15 mouse cellular contexts compared by ENCODE assay signal in genomic region chr10:23799933-23800332, GRCm38 (mm10). TPM values are rescaled to one million over a fixed set of nuclear protein-coding genes. Genes with fewer than 3 reads are reported as not detected.
"Had no signal": no experiment of that assay in that cellular context is flagged by ENCODE, and none has a peak within 500 bp of the region (broad histone marks: within the 10 kb centered on the region; RNA-seq: fewer than 3 reads in every experiment).

No protein-coding gene starts in this region.

- H3K27me3 ChIP-seq: kidney, embryonic 15.5 days; midbrain, embryonic 12.5 days; neural tube, embryonic 15.5 days had no signal

- ATAC-seq: lung, postnatal 0 days; midbrain, embryonic 16.5 days had no signal

- DNase-seq: kidney, adult 11 months; kidney, postnatal 14 days; lung, adult 2 months; lung, postnatal 36 days; right cerebral cortex, adult 18-20 months; right cerebral cortex, postnatal 25 days; thymus, postnatal 14 days had no signal

- H3K27ac ChIP-seq: kidney, embryonic 15.5 days; left cerebral cortex, adult 2 months; limb, embryonic 10.5 days; midbrain, embryonic 12.5 days; neural tube, embryonic 15.5 days; stomach, postnatal 0 days had no signal

- H3K4me3 ChIP-seq: kidney, embryonic 15.5 days; left cerebral cortex, adult 2 months; limb, embryonic 10.5 days; midbrain, embryonic 12.5 days; neural tube, embryonic 15.5 days had no signal

- H3K9me3 ChIP-seq: kidney, embryonic 15.5 days; limb, embryonic 10.5 days; midbrain, embryonic 12.5 days; neural tube, embryonic 15.5 days had no signal

- H3K4me2 ChIP-seq: kidney, embryonic 15.5 days; midbrain, embryonic 12.5 days; neural tube, embryonic 15.5 days had no signal

- H3K9ac ChIP-seq: kidney, embryonic 15.5 days; midbrain, embryonic 12.5 days; neural tube, embryonic 15.5 days had no signal

RNA-seq across cellular contexts. Expression of gene Vnn3, which starts 51.3 kb away (rescaled TPM):
- polyA plus RNA-seq: limb, embryonic 10.5 days; midbrain, embryonic 12.5 days; midbrain, embryonic 16.5 days; neural tube, embryonic 15.5 days had no signal
